Mouse (Mus musculus): ENCODE measurements around the gene Rps6kb2.
A peak's percentile ranks its signal among the peaks of the same experiment; 100 is the strongest.

Rps6kb2 gene

GRCm38 (mm10) chr19:4162646-4163542 is at the start of gene Rps6kb2:
TSS of gene Rps6kb2 (minus strand) at chr19:4163354.
- peak; percentile 94 to 97 for DNase-seq (ENCODE audit: low spot score in 2 of 2)

- DNase-seq (ENCODE audit: low spot score in 2 of 2), result no peak
Observed at GRCm38 (mm10) chr19:4211891-4212588, 48.9 kb upstream of the Rps6kb2 start.

- DNase-seq (ENCODE audit: low spot score in 2 of 2), result no peak
Observed at GRCm38 (mm10) chr19:4208563-4208962, 45.4 kb upstream of the Rps6kb2 start.

GRCm38 (mm10) chr19:4206971-4207370 is 43.8 kb upstream of the Rps6kb2 start:
- DNase-seq (ENCODE audit: low spot score in 2 of 2), result peak in 1 of 2 experiments; percentile 62

GRCm38 (mm10) chr19:4204889-4205288 is 41.7 kb upstream of the Rps6kb2 start:
- no peak for DNase-seq (ENCODE audit: low spot score in 2 of 2)

GRCm38 (mm10) chr19:4203604-4204326 is 40.6 kb upstream of the Rps6kb2 start:
- DNase-seq (ENCODE audit: low spot score in 2 of 2), result no peak

- DNase-seq (ENCODE audit: low spot score in 2 of 2), result no peak
Observed at GRCm38 (mm10) chr19:4203148-4203547, 40.0 kb upstream of the Rps6kb2 start.

GRCm38 (mm10) chr19:4202149-4202548 is 39.0 kb upstream of the Rps6kb2 start:
- DNase-seq (ENCODE audit: low spot score in 2 of 2), result no peak

GRCm38 (mm10) chr19:4201291-4201909 is 38.2 kb upstream of the Rps6kb2 start, which contains the start of gene Rad9a:
TSS of gene Rad9a (minus strand) at chr19:4201662.
- DNase-seq (ENCODE audit: low spot score in 2 of 2), result peak; percentile 94 to 95

GRCm38 (mm10) chr19:4197180-4197579 is 34.0 kb upstream of the Rps6kb2 start:
- DNase-seq (ENCODE audit: low spot score in 2 of 2), result no peak

GRCm38 (mm10) chr19:4196548-4196947 is 33.4 kb upstream of the Rps6kb2 start:
- no peak for DNase-seq (ENCODE audit: low spot score in 2 of 2)

- DNase-seq (ENCODE audit: low spot score in 2 of 2), result no peak
Observed at GRCm38 (mm10) chr19:4196048-4196447, 32.9 kb upstream of the Rps6kb2 start.

GRCm38 (mm10) chr19:4194776-4195650 is 31.9 kb upstream of the Rps6kb2 start:
- no peak for DNase-seq (ENCODE audit: low spot score in 2 of 2)

- no peak for DNase-seq (ENCODE audit: low spot score in 2 of 2)
Observed at GRCm38 (mm10) chr19:4194021-4194724, 31.0 kb upstream of the Rps6kb2 start.

GRCm38 (mm10) chr19:4193129-4193528 is 30.0 kb upstream of the Rps6kb2 start:
- no peak for DNase-seq (ENCODE audit: low spot score in 2 of 2)

- DNase-seq (ENCODE audit: low spot score in 2 of 2), result no peak
Observed at GRCm38 (mm10) chr19:4192251-4192985, 29.3 kb upstream of the Rps6kb2 start.

- DNase-seq (ENCODE audit: low spot score in 2 of 2), result peak; percentile 77 to 91
Observed at GRCm38 (mm10) chr19:4191528-4192250, 28.5 kb upstream of the Rps6kb2 start, which contains the start of gene Ppp1ca. TSS of gene Ppp1ca (plus strand) at chr19:4192065.

- DNase-seq (ENCODE audit: low spot score in 2 of 2), result no peak
Observed at GRCm38 (mm10) chr19:4190831-4191334, 27.7 kb upstream of the Rps6kb2 start, which contains the start of gene Tbc1d10c. TSS of gene Tbc1d10c (minus strand) at chr19:4191284.
